Mouse (Mus musculus) cerebral cortex, adult 2 months (tissue): Measurements from ENCODE around the gene Cyp2a4.

Experiments used
- WGBS: fragments of 180-500 bp; shearing (Covaris S2); methylation state at CpG from one replicate; pipeline ENCODE4 v1.1.7; 2018; 5-methylcytosine and 5-hydroxymethylcytosine counted together

The Cyp2a4 gene

GRCm38 (mm10) chr7:26306926-26307325 lies at the start of gene Cyp2a4:
Cyp2a4 (plus strand) TSS chr7:26307169.
- WGBS: 58% methylated on average over 2 of the region's 2 CpGs

DNA sequence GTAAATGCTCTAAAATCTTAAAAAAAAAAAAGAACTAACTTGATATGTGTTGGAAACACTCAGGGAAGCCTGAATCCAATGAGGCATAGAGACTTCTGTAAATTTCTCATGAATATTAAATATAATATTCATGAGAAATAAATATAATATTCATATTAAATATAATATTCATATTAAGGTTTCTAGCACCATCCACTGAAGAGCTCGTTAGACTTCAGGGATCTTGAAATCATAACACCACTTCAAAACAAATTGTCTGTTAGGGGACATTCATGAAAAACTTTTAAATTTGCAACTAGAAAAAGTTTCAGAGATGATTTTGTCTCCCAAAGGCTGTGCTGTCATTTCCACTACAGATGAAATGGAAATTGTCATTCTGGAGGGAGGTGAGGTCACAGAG lies 46.9 kb upstream of the Cyp2a4 start, which contains the start of gene Vmn1r184:
Gene Vmn1r184 (plus strand): TSS at position 301 of the 400 bp plus-strand sequence.
- WGBS: 77% methylated on average over 1 of the region's 1 CpGs

DNA sequence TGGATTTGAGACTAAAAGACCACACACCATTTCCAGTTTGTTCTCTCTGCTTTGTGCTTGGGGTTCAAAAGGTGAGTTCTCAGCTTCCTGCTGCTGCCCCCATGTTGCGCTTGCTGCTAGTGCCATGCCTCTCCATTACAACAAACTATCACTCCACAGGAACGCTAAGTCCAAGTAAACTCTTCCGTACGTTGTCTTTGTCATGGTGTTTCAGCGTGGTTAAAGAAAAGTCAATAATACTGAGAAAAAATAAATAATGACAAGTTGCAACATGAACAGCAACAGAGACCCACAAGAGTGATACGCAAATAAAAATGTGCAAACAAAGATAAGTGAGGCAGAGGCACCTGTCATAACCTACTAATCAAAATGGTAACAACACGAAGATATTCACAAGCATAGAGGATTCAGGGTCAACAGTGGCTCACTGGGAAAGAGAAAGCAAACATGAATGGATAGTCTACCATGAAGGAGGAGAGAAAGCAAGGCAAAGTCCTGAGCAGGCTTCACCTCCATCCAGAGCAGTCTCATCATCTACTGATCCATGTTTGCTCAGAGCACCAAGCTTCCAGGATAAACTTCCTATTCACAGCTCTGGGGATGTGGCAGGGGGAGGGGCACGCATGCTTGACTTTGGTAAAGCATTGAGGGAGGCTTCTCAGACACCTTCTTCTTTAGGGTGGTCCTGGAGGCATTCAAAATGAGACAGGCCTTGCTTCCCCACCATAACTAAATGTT lies 3.4 kb upstream of the Cyp2a4 start:
- WGBS: 83% methylated on average over 8 of the region's 8 CpGs

DNA sequence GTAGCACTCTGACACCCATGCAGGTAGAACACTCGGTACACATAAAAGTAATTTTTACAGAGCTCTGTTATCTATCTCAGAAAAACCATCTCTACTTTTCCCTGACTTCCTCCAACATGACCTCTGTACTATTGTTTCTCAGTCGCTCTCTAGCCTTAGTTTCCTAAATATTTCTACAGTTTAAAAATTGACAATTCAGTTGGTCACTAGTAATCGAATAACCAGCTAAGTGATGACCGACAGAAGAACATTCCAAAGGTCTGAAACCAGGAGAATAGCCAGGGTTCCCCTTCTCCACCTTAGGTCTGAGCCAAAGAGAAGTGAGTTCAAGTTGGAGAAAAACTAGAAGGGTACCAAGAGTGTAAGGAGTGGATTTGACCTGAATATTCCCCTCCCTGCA lies 4.8 kb downstream of the Cyp2a4 start:
- WGBS: 83% methylated on average over 4 of the region's 4 CpGs

GRCm38 (mm10) chr7:26315194-26315593 lies 8.2 kb downstream of the Cyp2a4 start:
- WGBS: 93% methylated on average over 2 of the region's 2 CpGs

DNA sequence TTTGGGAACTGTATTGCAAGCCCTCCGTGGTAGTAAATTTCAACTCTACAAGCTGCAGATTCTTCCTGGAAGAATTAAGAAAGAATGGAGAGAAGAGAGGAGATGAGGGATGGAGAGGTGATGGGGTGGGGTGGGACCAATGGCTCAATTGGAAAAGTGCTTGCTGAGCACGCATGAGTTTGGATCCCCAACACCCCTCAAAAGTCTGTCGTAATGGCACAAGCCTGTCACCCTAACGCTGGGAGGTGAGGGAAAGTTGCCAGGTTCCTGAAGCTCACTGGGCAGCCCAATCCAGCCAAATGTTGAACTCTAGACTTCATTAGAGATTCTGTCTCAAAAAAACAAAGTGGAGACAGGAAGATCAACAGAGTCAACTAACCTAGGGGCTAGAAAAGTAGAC lies 8.8 kb downstream of the Cyp2a4 start:
- WGBS: 86% methylated on average over 4 of the region's 4 CpGs

- WGBS: 70% methylated on average over 3 of the region's 3 CpGs
Measured at GRCm38 (mm10) chr7:26320361-26320760, 13.4 kb downstream of the Cyp2a4 start.

GRCm38 (mm10) chr7:26352258-26352657 lies 45.3 kb downstream of the Cyp2a4 start:
- WGBS: 69% methylated on average over 3 of the region's 3 CpGs

DNA sequence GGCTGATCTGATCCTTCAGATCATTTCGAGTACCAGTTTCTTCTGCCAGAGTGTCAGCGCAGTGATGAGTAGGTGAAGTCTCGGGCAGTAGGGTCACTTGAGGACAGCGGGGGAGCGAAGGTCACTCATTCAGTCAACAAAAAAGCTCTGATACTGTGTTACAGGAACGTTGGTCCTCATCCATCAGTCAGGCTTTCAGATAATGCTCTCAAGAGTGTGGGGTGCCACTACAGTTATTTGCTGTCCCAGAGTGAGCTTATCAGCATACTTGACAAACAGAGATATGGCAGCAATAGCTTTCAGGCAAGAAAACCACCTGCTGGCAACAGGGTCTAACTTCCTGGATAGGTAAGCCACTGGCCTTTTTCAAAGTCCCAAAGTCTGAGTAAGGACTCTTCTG lies 49.8 kb downstream of the Cyp2a4 start:
- WGBS: 86% methylated on average over 6 of the region's 6 CpGs
